ENCODE assay signal across 46 mouse cellular contexts in the genomic region with DNA sequence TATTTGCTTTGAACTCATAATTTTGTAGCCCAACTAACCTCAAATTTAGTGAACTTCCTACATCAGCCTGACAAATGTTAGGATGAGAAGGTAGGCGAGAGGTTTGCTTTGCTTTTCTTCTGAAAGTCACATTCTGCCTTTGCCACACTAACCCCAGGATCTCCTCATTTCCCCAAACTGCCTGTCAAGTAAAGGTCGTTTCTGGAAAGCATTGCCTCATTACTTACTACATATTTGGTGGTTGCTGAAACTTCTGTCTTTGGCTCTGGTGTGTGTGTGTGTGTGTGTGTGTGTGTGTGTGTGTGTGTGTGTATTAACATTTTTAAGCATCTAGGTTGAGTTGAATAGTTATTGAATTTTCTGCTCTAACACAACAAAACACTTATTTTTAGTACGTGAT. TPM values are rescaled to one million over a fixed set of nuclear protein-coding genes. Genes with fewer than 3 reads are reported as not detected.
"Had no signal": no experiment of that assay in that cellular context is flagged by ENCODE, and none has a peak within 500 bp of the region (broad histone marks: within the 10 kb centered on the region; RNA-seq: fewer than 3 reads in every experiment).

No protein-coding gene starts in this region.

- H3K4me3 ChIP-seq: limb, embryonic 10.5 days; limb, embryonic 12.5 days; limb, embryonic 13.5 days; limb, embryonic 15.5 days; liver, embryonic 12.5 days; liver, embryonic 13.5 days; liver, embryonic 15.5 days; lung, embryonic 15.5 days; megakaryocyte, embryonic 14.5 days; midbrain, embryonic 10.5 days; midbrain, embryonic 12.5 days; midbrain, embryonic 13.5 days; midbrain, embryonic 15.5 days; myocyte had no signal

- H3K4me2 ChIP-seq: limb, embryonic 12.5 days; limb, embryonic 13.5 days; limb, embryonic 15.5 days; liver, embryonic 11.5 days; liver, embryonic 12.5 days; liver, embryonic 13.5 days; liver, embryonic 15.5 days; lung, embryonic 14.5 days; lung, embryonic 15.5 days; midbrain, embryonic 11.5 days; midbrain, embryonic 12.5 days; midbrain, embryonic 13.5 days; midbrain, embryonic 15.5 days had no signal

- H3K9ac ChIP-seq: limb, embryonic 12.5 days; limb, embryonic 13.5 days; limb, embryonic 15.5 days; liver, embryonic 12.5 days; liver, embryonic 13.5 days; liver, embryonic 14.5 days; liver, embryonic 15.5 days; liver, postnatal 0 days; lung, embryonic 14.5 days; lung, embryonic 15.5 days; midbrain, embryonic 12.5 days; midbrain, embryonic 13.5 days; midbrain, embryonic 15.5 days had no signal

- H3K36me3 ChIP-seq: limb, embryonic 10.5 days; limb, embryonic 12.5 days; limb, embryonic 13.5 days; limb, embryonic 15.5 days; liver, embryonic 12.5 days; liver, embryonic 13.5 days; liver, embryonic 15.5 days; lung, embryonic 15.5 days; midbrain, embryonic 10.5 days; midbrain, embryonic 12.5 days; midbrain, embryonic 13.5 days; midbrain, embryonic 15.5 days had no signal

- H3K27ac ChIP-seq: limb, embryonic 10.5 days; limb, embryonic 12.5 days; limb, embryonic 13.5 days; limb, embryonic 15.5 days; liver, embryonic 12.5 days; liver, embryonic 13.5 days; liver, embryonic 14.5 days; liver, embryonic 15.5 days; lung, embryonic 15.5 days; macrophage; midbrain, embryonic 10.5 days; midbrain, embryonic 12.5 days; midbrain, embryonic 13.5 days; midbrain, embryonic 15.5 days had no signal

- DNase-seq: left cerebral cortex, postnatal 4 days; liver; liver, embryonic 13.5 days; liver, postnatal 0 days; lung, adult 18-20 months; lung, adult 2 months; lung, embryonic 14.5 days; lung, postnatal 10 days; lung, postnatal 14 days; lung, postnatal 36 days; lung, postnatal 4 days; midbrain, embryonic 14.5 days had no signal

- H3K4me1 ChIP-seq: limb, embryonic 10.5 days; limb, embryonic 12.5 days; limb, embryonic 13.5 days; limb, embryonic 15.5 days; liver, embryonic 12.5 days; liver, embryonic 13.5 days; liver, embryonic 15.5 days; lung, embryonic 15.5 days; megakaryocyte, embryonic 14.5 days; midbrain, embryonic 10.5 days; midbrain, embryonic 12.5 days; midbrain, embryonic 13.5 days; midbrain, embryonic 15.5 days had no signal

- H3K9me3 ChIP-seq: limb, embryonic 10.5 days; limb, embryonic 12.5 days; limb, embryonic 13.5 days; limb, embryonic 15.5 days; liver, embryonic 12.5 days; liver, embryonic 13.5 days; liver, embryonic 15.5 days; lung, embryonic 15.5 days; midbrain, embryonic 10.5 days; midbrain, embryonic 12.5 days; midbrain, embryonic 13.5 days; midbrain, embryonic 15.5 days had no signal

- ATAC-seq: liver, embryonic 12.5 days; liver, postnatal 0 days; lung, postnatal 0 days; midbrain, embryonic 15.5 days; midbrain, embryonic 16.5 days had no signal

- H3K27me3 ChIP-seq: limb, embryonic 12.5 days; limb, embryonic 13.5 days; limb, embryonic 15.5 days; liver, embryonic 12.5 days; liver, embryonic 13.5 days; liver, embryonic 15.5 days; lung, embryonic 15.5 days; megakaryocyte, embryonic 14.5 days; midbrain, embryonic 12.5 days; midbrain, embryonic 13.5 days; midbrain, embryonic 15.5 days had no signal

RNA-seq across cellular contexts. Expression of gene Triml2, which starts 15.9 kb away (rescaled TPM):
- total RNA-seq: left cerebral cortex, adult 8-10 months; left cerebral cortex, postnatal 25 days; left cerebral cortex, postnatal 4 days; liver, adult 2 months; megakaryocyte, adult 5-6 weeks; megakaryocyte-erythroid progenitor cell, adult 5-6 weeks; midbrain, postnatal 0 days; monocyte, adult 5-6 weeks had no signal
- polyA plus RNA-seq: limb, embryonic 10.5 days; limb, embryonic 11.5 days; limb, embryonic 12.5 days; limb, embryonic 13.5 days; limb, embryonic 14.5 days; limb, embryonic 15.5 days; liver, adult 2 months; liver, embryonic 11.5 days; liver, embryonic 12.5 days; liver, embryonic 13.5 days; liver, embryonic 14.5 days; liver, embryonic 15.5 days; liver, embryonic 16.5 days; liver, postnatal 0 days; lung, adult 2 months; lung, embryonic 14.5 days; lung, embryonic 15.5 days; lung, embryonic 16.5 days; lung, postnatal 0 days; macrophage; midbrain, embryonic 10.5 days; midbrain, embryonic 11.5 days; midbrain, embryonic 12.5 days; midbrain, embryonic 14.5 days; midbrain, embryonic 15.5 days; midbrain, embryonic 16.5 days; myocyte; neural tube, embryonic 11.5 days had no signal

RNA-seq across cellular contexts. Expression of gene Triml1, which starts 23.2 kb away (rescaled TPM):
- total RNA-seq: left cerebral cortex, adult 8-10 months; left cerebral cortex, postnatal 10 days; left cerebral cortex, postnatal 14 days; left cerebral cortex, postnatal 25 days; left cerebral cortex, postnatal 36 days; left cerebral cortex, postnatal 4 days; liver, adult 2 months; megakaryocyte, adult 5-6 weeks; megakaryocyte-erythroid progenitor cell, adult 5-6 weeks; midbrain, postnatal 0 days; monocyte, adult 5-6 weeks had no signal
- polyA plus RNA-seq: limb, embryonic 10.5 days; limb, embryonic 11.5 days; limb, embryonic 12.5 days; limb, embryonic 13.5 days; limb, embryonic 14.5 days; limb, embryonic 15.5 days; liver, adult 2 months; liver, embryonic 11.5 days; liver, embryonic 12.5 days; liver, embryonic 13.5 days; liver, embryonic 14.5 days; liver, embryonic 15.5 days; liver, embryonic 16.5 days; liver, postnatal 0 days; lung, adult 2 months; lung, embryonic 14.5 days; lung, embryonic 15.5 days; lung, embryonic 16.5 days; lung, postnatal 0 days; macrophage; midbrain, embryonic 10.5 days; midbrain, embryonic 11.5 days; midbrain, embryonic 12.5 days; midbrain, embryonic 13.5 days; midbrain, embryonic 14.5 days; midbrain, embryonic 15.5 days; midbrain, embryonic 16.5 days; midbrain, postnatal 0 days; myocyte; neural tube, embryonic 11.5 days had no signal
